ENCODE assay signal across 8 mouse cellular contexts in genomic region chr4:115056371-115056920, GRCm38 (mm10). TPM values are rescaled to one million over a fixed set of nuclear protein-coding genes. Genes with fewer than 3 reads are reported as not detected.
DNase-seq lines count a peak whose midpoint lies in the region; ATAC-seq and TF ChIP-seq lines count a peak whose summit lies in the region.

Gene Tal1, plus strand, starts transcription at chr4:115056426.

- H3K4me2 ChIP-seq in forebrain, embryonic 15.5 days (replicated peaks), result peak within 1 kb of the TSS; percentile 49
- H3K4me2 ChIP-seq in lung, postnatal 0 days (replicated peaks; ENCODE audit: low read depth, low read length), result peak within 1 kb of the TSS; percentile 77

- ATAC-seq in forebrain, embryonic 15.5 days (replicated peaks), result peak; percentile 17; the same call in 1 of the 2 replicates
- peak; percentile 20 for ATAC-seq in inflammation-experienced regulatory T-cells, adult 6 months
- peak; percentile 39 for ATAC-seq in lung, postnatal 0 days
- ATAC-seq in monocyte, adult 5-6 weeks (replicated peaks; ENCODE audit: insufficient number of reproducible peaks, low FRiP score, low TSS enrichment, poor library complexity, severe bottlenecking), result no peak

- no peak within 1 kb of the TSS for H3K27ac ChIP-seq in ES-E14 (ENCODE audit: insufficient read depth, low read depth, low read length, poor library complexity, severe bottlenecking)
- no peak within 1 kb of the TSS for H3K27ac ChIP-seq in forebrain, embryonic 15.5 days (replicated peaks)
- H3K27ac ChIP-seq in lung, postnatal 0 days (ENCODE audit: low read length), result peak within 1 kb of the TSS; percentile 89
- H3K27ac ChIP-seq in spleen, adult 2 months (ENCODE audit: insufficient read depth, low read length), result peak within 1 kb of the TSS; percentile 49; the same call in 1 of the 2 replicates

- peak within 1 kb of the TSS; percentile 57 to 59 for H3K4me3 ChIP-seq in ES-E14 (ENCODE audit: insufficient read depth in 1 of 2, low read depth in 1 of 2, low read length in 2 of 2, poor library complexity in 1 of 2, severe bottlenecking in 1 of 2)
- peak within 1 kb of the TSS; percentile 29 for H3K4me3 ChIP-seq in forebrain, embryonic 15.5 days
- peak within 1 kb of the TSS; percentile 58 for H3K4me3 ChIP-seq in lung, postnatal 0 days (ENCODE audit: low read depth, low read length)
- H3K4me3 ChIP-seq in spleen, adult 2 months (ENCODE audit: extremely low read depth, insufficient read depth, insufficient read length), result peak within 1 kb of the TSS; percentile 44

- no peak for TF ChIP-seq EP300 in lung, postnatal 0 days (IDR thresholded peaks at IDR 0.05)

- WGBS in forebrain, embryonic 15.5 days, result 1% methylated on average over 60 of the region's 60 CpGs
- WGBS in lung, postnatal 0 days, result 3% methylated on average over 51 of the region's 60 CpGs
- 3% methylated on average over 60 of the region's 60 CpGs for WGBS in spleen, adult 2 months

- peaks cover 0 to 12% of the 10 kb centered on the region in 2 experiments; a peak in 2 of 4 replicates for H3K4me1 ChIP-seq in ES-E14 (ENCODE audit: control insufficient read depth in 2 of 2, insufficient read depth in 2 of 2, low read length in 2 of 2, poor library complexity in 1 of 2)
- H3K4me1 ChIP-seq in forebrain, embryonic 15.5 days, result peaks cover 23% of the 10 kb centered on the region
- no peaks in the 10 kb centered on the region; the same call in 1 of the 2 replicates for H3K4me1 ChIP-seq in lung, postnatal 0 days (ENCODE audit: insufficient read depth, low read depth, low read length)
- no peaks in the 10 kb centered on the region; the same call in 1 of the 2 replicates for H3K4me1 ChIP-seq in spleen, adult 2 months (ENCODE audit: control insufficient read depth, insufficient read depth, insufficient read length)

- H3K36me3 ChIP-seq in ES-E14 (ENCODE audit: control insufficient read depth, insufficient read depth, low read length, poor library complexity, severe bottlenecking), result no peaks in the 10 kb centered on the region
- no peaks in the 10 kb centered on the region for H3K36me3 ChIP-seq in forebrain, embryonic 15.5 days
- no peaks in the 10 kb centered on the region for H3K36me3 ChIP-seq in lung, postnatal 0 days (ENCODE audit: insufficient read depth, low read length)
- no peaks in the 10 kb centered on the region for H3K36me3 ChIP-seq in spleen, adult 2 months (ENCODE audit: control insufficient read depth, insufficient read depth, low read length)

- no peak for DNase-seq in ES-E14 (ENCODE audit: low read depth, low spot score)
- DNase-seq in adrenal gland, postnatal 25 days, result peak; percentile 25
- DNase-seq in lung, postnatal 0 days (ENCODE audit: low spot score), result peak; percentile 51
- DNase-seq in spleen, adult 2 months (ENCODE audit: low read depth in 1 of 2, low spot score in 2 of 2), result no peak
- no peak for DNase-seq in layer of hippocampus, adult 9-10 months (ENCODE audit: low spot score)

- H3K9me3 ChIP-seq in ES-E14 (ENCODE audit: control insufficient read depth, insufficient read depth, low read depth, low read length), result no peaks in the 10 kb centered on the region
- H3K9me3 ChIP-seq in forebrain, embryonic 15.5 days, result no peaks in the 10 kb centered on the region
- H3K9me3 ChIP-seq in lung, postnatal 0 days (ENCODE audit: low read length), result no peaks in the 10 kb centered on the region

- in situ Hi-C loops in ES-E14 (cut with MboI; ENCODE audit: low sequenced_read_pairs in 2 of 2, unreplicated experiment in 2 of 2), result loop anchor here (5.0 to 25.0 kb wide), 3 partner anchors 144 to 881 kb away; partner anchors contain the start of genes Dmbx1 (in 2 of the 2) and Foxd2 (in 1 of the 2)

- H3K27me3 ChIP-seq in forebrain, embryonic 15.5 days, result peaks cover 78% of the 10 kb centered on the region
- H3K27me3 ChIP-seq in lung, postnatal 0 days (replicated peaks; ENCODE audit: insufficient read depth, low read length), result peaks cover 35% of the 10 kb centered on the region
- peaks cover 30% of the 10 kb centered on the region for H3K27me3 ChIP-seq in spleen, adult 2 months (ENCODE audit: control insufficient read depth, insufficient read depth, low read length)

- peak within 1 kb of the TSS; percentile 39; the same call in 1 of the 2 replicates for H3K9ac ChIP-seq in ES-E14 (ENCODE audit: insufficient read depth, low read depth, low read length, poor library complexity, severe bottlenecking)
- peak within 1 kb of the TSS; percentile 18 for H3K9ac ChIP-seq in forebrain, embryonic 15.5 days (replicated peaks)
- H3K9ac ChIP-seq in lung, postnatal 0 days (replicated peaks; ENCODE audit: low read depth), result peak within 1 kb of the TSS; percentile 59

- TF ChIP-seq POLR2A in spleen, adult 2 months (IDR thresholded peaks at IDR 0.05; ENCODE audit: low read depth, low read length), result no peak

- no peak for TF ChIP-seq CTCF in lung, postnatal 0 days (IDR thresholded peaks at IDR 0.05)
- no peak for TF ChIP-seq CTCF in spleen, adult 2 months (IDR thresholded peaks at IDR 0.05; ENCODE audit: extremely low read depth, insufficient read depth, insufficient read length, insufficient replicate concordance)

TF ChIP-seq in ES-E14, 5 proteins besides CTCF, POLR2A, EP300 and RAD21:
- no peak for TF ChIP-seq HCFC1 (IDR thresholded peaks at IDR 0.05; ENCODE audit: borderline replicate concordance, insufficient read depth, low read length)

RNA-seq across cellular contexts. Expression of gene Tal1, which starts in this region (rescaled TPM):
- total RNA-seq in ES-E14 (2012; rRNA removed), result 0.40 and 0.42 TPM in 2 replicates
- total RNA-seq in adrenal gland, postnatal 25 days (2021), result 2.9 and 3.5 TPM in 2 replicates
- polyA plus RNA-seq in forebrain, embryonic 15.5 days (2015; fragmentation: Nextera tagmentation; extraction: Ambion mirVana), result 0.48 and 0.60 TPM in 2 replicates
- polyA plus RNA-seq in inflammation-experienced regulatory T-cells, adult 6 months (2017; shearing (Covaris generic)), result not detected
- polyA plus RNA-seq in lung, postnatal 0 days (2015; fragmentation: Nextera tagmentation; extraction: Ambion mirVana), result 1.9 and 2.5 TPM in 2 replicates
- polyA plus RNA-seq in spleen, adult 2 months (2012; rRNA removed), result 20.9 and 37.0 TPM in 2 replicates
- 0.53 to 3.0 TPM (median 2.9 TPM) in 3 replicates for total RNA-seq in monocyte, adult 5-6 weeks (2017)

Comparison
In these comparisons a context has a peak if more than half of its experiments do, and no peak if none do; other contexts are left out.
1. Peak in ATAC-seq, H3K4me3 ChIP-seq, H3K9ac ChIP-seq and H3K4me2 ChIP-seq in forebrain, embryonic 15.5 days; RNA of the gene not detected or under 1 TPM.
2. Peak in ATAC-seq in inflammation-experienced regulatory T-cells, adult 6 months; RNA of the gene not detected or under 1 TPM.
3. DNase-seq: peak in adrenal gland, postnatal 25 days (single experiment) and lung, postnatal 0 days (single experiment); none in ES-E14 (single experiment), spleen, adult 2 months (0 of 2) and layer of hippocampus, adult 9-10 months (single experiment).
4. H3K27ac ChIP-seq: peak in lung, postnatal 0 days (single experiment) and spleen, adult 2 months (single experiment); none in ES-E14 (single experiment) and forebrain, embryonic 15.5 days (single experiment).
5. Peak in every context shown above with its lines, with median percentiles within 50 percentile points of each other: H3K4me3 ChIP-seq and H3K9ac ChIP-seq.